Mouse (Mus musculus) forebrain, embryonic 12.5 days (tissue): ENCODE results near the gene Cdrt4. TPM values are rescaled to one million over a fixed set of nuclear protein-coding genes. Genes with fewer than 3 reads are reported as not detected.

Source experiments
- ATAC-seq: fragments of 200-750 bp; cut with Nextera tagmentation; 2 replicates; pipeline ENCODE4 v1.8.0; 2017; ENCODE audit warnings: moderate TSS enrichment; ENCODE audit not compliant: low FRiP score
- H3K27ac ChIP-seq: fragments of 300-500 bp; sonication (generic); 2 replicates; pipeline ENCODE4 v1.5.1; 2016; ENCODE audit warnings: mild to moderate bottlenecking
- H3K27me3 ChIP-seq: fragments of 300-500 bp; sonication (generic); 2 replicates; pipeline ENCODE4 v1.6.1; 2016; ENCODE audit warnings: mild to moderate bottlenecking
- H3K36me3 ChIP-seq: fragments of 300-500 bp; sonication (generic); replicated peaks from 2 replicates; pipeline ENCODE4 v1.6.1; 2016; ENCODE audit warnings: mild to moderate bottlenecking
- H3K4me1 ChIP-seq: fragments of 300-500 bp; sonication (generic); 2 replicates; pipeline ENCODE4 v1.6.1; 2016
- H3K4me2 ChIP-seq: fragments of 300-500 bp; sonication (generic); 2 replicates; pipeline ENCODE4 v1.6.1; 2016; ENCODE audit warnings: mild to moderate bottlenecking, moderate library complexity
- H3K4me3 ChIP-seq: fragments of 300-500 bp; sonication (generic); replicated peaks from 2 replicates; pipeline ENCODE4 v1.5.1; 2016; ENCODE audit warnings: mild to moderate bottlenecking
- H3K9ac ChIP-seq: fragments of 300-500 bp; sonication (generic); 2 replicates; pipeline ENCODE4 v1.6.1; 2016; ENCODE audit warnings: mild to moderate bottlenecking
- H3K9me3 ChIP-seq: fragments of 300-500 bp; sonication (generic); 2 replicates; pipeline ENCODE4 v1.6.1; 2016
- WGBS: fragments of 180-500 bp; shearing (Covaris S2); methylation state at CpG from one replicate; pipeline ENCODE4 v1.1.7; 2016; 5-methylcytosine and 5-hydroxymethylcytosine counted together
- polyA plus RNA-seq: library from polyadenylated mRNA; unstranded; fragments of >200 nt; fragmentation: Nextera tagmentation; extraction: Ambion mirVana; gene quantifications from 2 replicates; pipeline ENCODE4 v1.2.1, GENCODE M21; 2016

The Cdrt4 gene
- polyA plus RNA-seq, 1 experiment from 2014 or later: not detected

GRCm38 (mm10) chr11:62949548-62949947 is 1.4 kb upstream of the Cdrt4 start:
- H3K4me3 ChIP-seq: no peak overlapping the region

GRCm38 (mm10) chr11:62954766-62955165 is 3.8 kb downstream of the Cdrt4 start:
- Histone ChIP-seq H3K27ac (no peak overlapping the region), H3K27me3 (no peaks in the 10 kb centered on the region), H3K4me2 (no peak overlapping the region), H3K9ac (no peak overlapping the region), H3K9me3 (peaks cover 6% of the 10 kb centered on the region; the same call in 1 of the 2 replicates), H3K4me3 (no peak overlapping the region), H3K4me1 (no peaks in the 10 kb centered on the region), H3K36me3 (no peaks in the 10 kb centered on the region)
- WGBS: 87% methylated on average over 3 of the region's 3 CpGs
- ATAC-seq: no peak

More at GRCm38 (mm10) chr11:62949548-62949947, 1.4 kb upstream of the Cdrt4 start:
- no peak for ATAC-seq
- no peak overlapping the region for H3K4me2 ChIP-seq
- H3K9me3 ChIP-seq: no peaks in the 10 kb centered on the region
- H3K27ac ChIP-seq: no peak overlapping the region
- no peaks in the 10 kb centered on the region for H3K4me1 ChIP-seq
- no peaks in the 10 kb centered on the region for H3K36me3 ChIP-seq
- H3K9ac ChIP-seq: no peak overlapping the region
- no peaks in the 10 kb centered on the region for H3K27me3 ChIP-seq
- 76% methylated on average over 1 of the region's 1 CpGs for WGBS

- ATAC-seq: no peak
- no peak overlapping the region for H3K4me2 ChIP-seq
- 81% methylated on average over 5 of the region's 5 CpGs for WGBS
- H3K4me3 ChIP-seq: no peak overlapping the region
- H3K9me3 ChIP-seq: peaks cover 6% of the 10 kb centered on the region; the same call in 1 of the 2 replicates
- no peak overlapping the region for H3K9ac ChIP-seq
- H3K4me1 ChIP-seq: no peaks in the 10 kb centered on the region
- no peaks in the 10 kb centered on the region for H3K27me3 ChIP-seq
- H3K36me3 ChIP-seq: no peaks in the 10 kb centered on the region
- H3K27ac ChIP-seq: no peak overlapping the region
Observed at GRCm38 (mm10) chr11:62955186-62955585, 4.2 kb downstream of the Cdrt4 start.

- WGBS: 38% methylated on average over 6 of the region's 6 CpGs
- Histone ChIP-seq H3K9me3 (peaks cover 6% of the 10 kb centered on the region; the same call in 1 of the 2 replicates), H3K4me3 (no peak overlapping the region), H3K36me3 (no peaks in the 10 kb centered on the region), H3K4me1 (no peaks in the 10 kb centered on the region), H3K9ac (no peak overlapping the region), H3K4me2 (no peak overlapping the region), H3K27me3 (no peaks in the 10 kb centered on the region), H3K27ac (no peak overlapping the region)
- no peak for ATAC-seq
Observed at GRCm38 (mm10) chr11:62955776-62956175, 4.8 kb downstream of the Cdrt4 start.

- 88% methylated on average over 8 of the region's 8 CpGs for WGBS
- Histone ChIP-seq H3K9ac (no peak overlapping the region), H3K27me3 (no peaks in the 10 kb centered on the region), H3K9me3 (peaks cover 6% of the 10 kb centered on the region; the same call in 1 of the 2 replicates), H3K4me3 (no peak overlapping the region), H3K27ac (no peak overlapping the region), H3K4me1 (no peaks in the 10 kb centered on the region), H3K4me2 (no peak overlapping the region), H3K36me3 (no peaks in the 10 kb centered on the region)
- ATAC-seq: no peak
Observed at GRCm38 (mm10) chr11:62957626-62958180, 6.7 kb downstream of the Cdrt4 start.

- no peak overlapping the region for H3K4me2 ChIP-seq
- H3K9me3 ChIP-seq: no peaks in the 10 kb centered on the region
- H3K4me1 ChIP-seq: peaks cover 20% of the 10 kb centered on the region
- H3K36me3 ChIP-seq: no peaks in the 10 kb centered on the region
- no peaks in the 10 kb centered on the region for H3K27me3 ChIP-seq
- H3K9ac ChIP-seq: no peak overlapping the region
- H3K4me3 ChIP-seq: no peak overlapping the region
- H3K27ac ChIP-seq: no peak overlapping the region
- WGBS: 73% methylated on average over 4 of the region's 4 CpGs
- no peak for ATAC-seq
Observed at GRCm38 (mm10) chr11:62963292-62963691, 12.3 kb downstream of the Cdrt4 start.

- WGBS: 47% methylated on average over 3 of the region's 3 CpGs
- H3K4me3 ChIP-seq: no peak overlapping the region
Observed at GRCm38 (mm10) chr11:62966424-62966764, 15.4 kb downstream of the Cdrt4 start.

GRCm38 (mm10) chr11:62966765-62967633 is 16.0 kb downstream of the Cdrt4 start:
- Histone ChIP-seq H3K36me3 (no peaks in the 10 kb centered on the region), H3K4me2 (peak overlapping the region; percentile 49), H3K9me3 (no peaks in the 10 kb centered on the region), H3K27ac (peak overlapping the region; percentile 80), H3K27me3 (no peaks in the 10 kb centered on the region), H3K4me1 (peaks cover 20% of the 10 kb centered on the region), H3K4me3 (peak overlapping the region; percentile 20; the same call in 1 of the 2 replicates), H3K9ac (peak overlapping the region; percentile 26; the same call in 1 of the 2 replicates)
- peak; percentile 84 for ATAC-seq
- WGBS: 5% methylated on average over 27 of the region's 27 CpGs

More at GRCm38 (mm10) chr11:62966424-62966764, 15.4 kb downstream of the Cdrt4 start:
- Histone ChIP-seq H3K9ac (peak overlapping the region; percentile 26; the same call in 1 of the 2 replicates), H3K36me3 (no peaks in the 10 kb centered on the region), H3K4me2 (peak overlapping the region; percentile 49), H3K4me1 (peaks cover 20% of the 10 kb centered on the region), H3K27ac (peak overlapping the region; percentile 80), H3K27me3 (no peaks in the 10 kb centered on the region), H3K9me3 (no peaks in the 10 kb centered on the region)
- ATAC-seq: no peak

GRCm38 (mm10) chr11:62977176-62977575 is 26.2 kb downstream of the Cdrt4 start:
- Histone ChIP-seq H3K9me3 (no peaks in the 10 kb centered on the region), H3K9ac (no peak overlapping the region), H3K4me2 (no peak overlapping the region), H3K27me3 (no peaks in the 10 kb centered on the region), H3K4me1 (no peaks in the 10 kb centered on the region), H3K36me3 (no peaks in the 10 kb centered on the region), H3K27ac (no peak overlapping the region), H3K4me3 (no peak overlapping the region)
- 93% methylated on average over 1 of the region's 1 CpGs for WGBS
- no peak for ATAC-seq

GRCm38 (mm10) chr11:62978886-62979285 is 27.9 kb downstream of the Cdrt4 start:
- peaks cover 9% of the 10 kb centered on the region for H3K4me1 ChIP-seq
- H3K36me3 ChIP-seq: no peaks in the 10 kb centered on the region
- H3K27ac ChIP-seq: no peak overlapping the region
- no peak overlapping the region for H3K4me3 ChIP-seq
- H3K9ac ChIP-seq: no peak overlapping the region
- WGBS: 78% methylated on average over 6 of the region's 6 CpGs
- no peak overlapping the region for H3K4me2 ChIP-seq
- no peak for ATAC-seq
- H3K27me3 ChIP-seq: no peaks in the 10 kb centered on the region
- H3K9me3 ChIP-seq: no peaks in the 10 kb centered on the region

- Histone ChIP-seq H3K9ac (no peak overlapping the region), H3K9me3 (no peaks in the 10 kb centered on the region), H3K27ac (no peak overlapping the region), H3K4me1 (peaks cover 19% of the 10 kb centered on the region), H3K4me2 (no peak overlapping the region), H3K4me3 (no peak overlapping the region), H3K27me3 (no peaks in the 10 kb centered on the region), H3K36me3 (no peaks in the 10 kb centered on the region)
- ATAC-seq: no peak
- 85% methylated on average over 3 of the region's 3 CpGs for WGBS
Observed at GRCm38 (mm10) chr11:62981729-62982128, 30.7 kb downstream of the Cdrt4 start.

GRCm38 (mm10) chr11:62983793-62984192 is 32.8 kb downstream of the Cdrt4 start:
- no peaks in the 10 kb centered on the region for H3K9me3 ChIP-seq
- no peaks in the 10 kb centered on the region for H3K36me3 ChIP-seq
- peaks cover 19% of the 10 kb centered on the region for H3K4me1 ChIP-seq
- H3K27me3 ChIP-seq: no peaks in the 10 kb centered on the region
- H3K4me3 ChIP-seq: no peak overlapping the region
- no peak overlapping the region for H3K9ac ChIP-seq
- H3K27ac ChIP-seq: no peak overlapping the region
- WGBS: 3% methylated on average over 3 of the region's 3 CpGs
- ATAC-seq: no peak
- no peak overlapping the region for H3K4me2 ChIP-seq
